Mouse (Mus musculus): Measurements from ENCODE around the gene Slc27a5. TPM values are rescaled to one million over a fixed set of nuclear protein-coding genes. Genes with fewer than 3 reads are reported as not detected.

Slc27a5 gene
- polyA plus RNA-seq, 1 experiment: 0.69 TPM

DNA sequence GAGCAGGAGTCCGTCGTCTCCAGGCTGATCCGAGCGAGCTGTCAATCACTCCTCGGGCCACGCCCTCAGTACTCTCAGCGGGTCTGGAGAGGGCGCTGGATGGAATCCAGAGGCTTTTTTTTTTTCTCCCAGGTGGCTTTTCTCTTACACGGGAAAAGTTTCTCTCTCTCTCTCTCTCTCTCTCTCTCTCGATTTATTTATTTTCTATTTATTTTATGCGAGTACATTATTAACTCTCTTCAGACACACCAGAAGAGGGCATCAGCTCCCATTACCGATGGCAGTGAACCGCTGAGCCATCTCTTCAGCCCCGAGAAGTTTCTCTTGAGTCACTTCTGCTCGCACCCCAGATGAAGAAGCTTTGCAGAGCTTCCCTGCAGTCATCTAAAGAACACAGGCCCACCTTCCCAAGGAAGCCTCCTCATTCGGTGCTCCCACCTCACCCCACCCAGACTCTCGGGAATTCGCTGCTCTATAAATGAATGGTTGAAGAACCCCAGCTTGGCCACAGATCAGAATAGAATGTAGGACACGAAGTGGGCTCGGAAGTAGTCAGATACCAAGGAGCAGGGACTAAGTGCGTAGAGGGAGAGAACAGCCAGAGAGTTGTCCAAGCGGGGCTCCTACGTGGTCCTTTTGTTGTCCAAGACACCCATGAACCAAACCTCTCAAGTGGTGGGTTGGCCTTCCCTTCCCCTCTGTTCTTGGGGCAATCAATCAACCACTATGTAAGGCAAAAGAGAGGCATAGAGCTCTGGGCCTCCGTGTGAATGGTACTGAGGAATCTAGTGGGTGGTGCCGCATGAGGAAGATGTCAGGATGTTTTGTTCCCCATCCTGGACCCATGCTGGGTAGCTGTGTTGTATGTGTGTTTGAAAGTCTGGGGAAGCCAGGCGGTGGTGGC, 12.3 kb upstream of the Slc27a5 start, which contains the start of gene Zbtb45:
Zbtb45 (minus strand) TSS at position 30 of the 904 bp plus-strand sequence.
- Histone ChIP-seq H3K27ac (ENCODE audit: insufficient read depth, low read length) (peak within 1 kb of the TSS; percentile 93), H3K4me1 (ENCODE audit: control insufficient read depth, insufficient read depth, low read length) (no peaks in the 10 kb centered on the region), H3K4me3 (ENCODE audit: insufficient read depth, low read length) (peak within 1 kb of the TSS; percentile 81)
- no peak for TF ChIP-seq CTCF (IDR thresholded peaks at IDR 0.05; ENCODE audit: extremely low read depth, insufficient read depth, low read length)
- TF ChIP-seq POLR2A (IDR thresholded peaks at IDR 0.05; ENCODE audit: extremely low read depth, insufficient read depth, low read length): no peak

DNA sequence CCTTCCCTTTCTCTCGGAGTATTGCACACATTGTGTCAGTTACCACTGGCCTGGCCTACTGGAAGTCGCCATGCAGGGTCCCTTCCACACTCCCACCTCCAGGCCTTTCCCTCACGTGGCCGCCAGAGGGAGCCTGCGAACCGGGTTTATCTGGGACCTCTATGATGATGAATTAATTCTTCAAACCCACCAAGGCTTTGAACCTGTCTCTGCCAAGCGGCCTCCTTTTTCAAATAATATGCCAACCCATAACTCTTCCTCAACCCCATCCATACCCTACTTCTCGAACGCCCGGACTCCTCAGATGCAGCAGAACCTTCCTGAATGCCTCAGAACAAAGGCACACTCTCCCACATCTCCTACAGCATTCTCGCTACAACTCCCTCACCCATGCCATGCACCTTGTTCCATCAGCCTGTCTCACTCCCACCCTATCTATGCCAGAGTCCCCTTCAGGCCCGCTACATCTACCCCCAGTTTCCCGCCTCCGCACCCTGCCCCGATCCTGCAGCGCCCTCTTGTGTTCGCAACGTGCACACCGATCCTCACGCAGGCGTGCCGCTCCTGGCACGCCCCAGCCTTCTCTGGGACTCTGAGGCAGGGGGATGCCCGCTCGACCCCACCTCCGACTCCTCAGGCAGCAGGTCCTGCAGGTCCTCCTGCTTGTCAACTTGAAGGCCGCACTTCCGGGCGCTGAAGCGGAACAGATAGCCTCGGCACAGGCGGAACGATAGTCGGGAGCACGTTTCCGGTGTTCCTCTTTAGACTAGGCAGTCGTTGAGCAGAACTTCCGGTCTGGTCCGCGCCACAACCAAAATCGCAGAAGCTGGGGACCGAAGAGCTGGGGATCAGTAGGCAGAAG, 11.4 kb upstream of the Slc27a5 start:
- Histone ChIP-seq H3K4me3 (ENCODE audit: insufficient read depth, low read length) (peak overlapping the region; percentile 81), H3K4me1 (ENCODE audit: control insufficient read depth, insufficient read depth, low read length) (no peaks in the 10 kb centered on the region), H3K27ac (ENCODE audit: insufficient read depth, low read length) (peak overlapping the region; percentile 93)
- TF ChIP-seq POLR2A (IDR thresholded peaks at IDR 0.05; ENCODE audit: extremely low read depth, insufficient read depth, low read length) (peak; percentile 79), CTCF (IDR thresholded peaks at IDR 0.05; ENCODE audit: extremely low read depth, insufficient read depth, low read length) (peak; percentile 59)

DNA sequence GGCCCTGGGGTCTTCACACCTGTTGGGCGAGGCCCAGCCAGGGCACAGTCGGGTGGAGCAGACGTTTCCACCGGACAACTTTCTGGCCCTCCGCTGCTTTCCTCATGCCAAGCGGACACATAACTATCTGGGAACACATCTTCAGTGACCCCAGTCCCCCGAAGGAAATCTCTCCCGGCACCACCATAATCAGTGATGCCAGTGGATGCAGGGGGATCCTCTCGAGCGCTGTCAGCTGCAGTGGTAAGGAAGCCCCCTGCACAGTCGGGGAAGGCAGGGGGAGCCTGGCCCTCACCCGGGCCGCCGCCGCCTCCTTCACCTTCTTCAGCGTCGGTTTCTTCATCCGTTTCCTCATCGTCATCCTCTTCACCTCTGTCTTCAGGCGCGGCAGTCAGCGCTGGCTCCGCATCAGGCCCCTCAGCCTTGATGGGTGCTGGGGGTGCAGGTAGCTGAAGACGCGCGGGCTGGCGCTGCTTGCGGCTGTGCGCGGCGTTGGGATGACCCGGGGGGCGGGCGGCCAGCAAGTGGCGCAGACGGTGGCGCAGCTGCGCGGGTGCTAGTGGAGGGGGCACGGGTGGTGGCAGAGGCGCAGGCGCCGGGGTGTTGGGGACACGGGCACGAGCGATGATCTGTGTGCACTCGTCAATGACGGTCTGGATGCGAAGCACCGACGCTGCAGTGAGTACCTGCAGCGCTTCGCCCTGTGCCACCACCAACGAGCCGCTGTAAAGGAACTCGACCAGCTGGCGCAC, 9.5 kb upstream of the Slc27a5 start:
- no peak overlapping the region for H3K27ac ChIP-seq (ENCODE audit: insufficient read depth, low read length)
- H3K4me1 ChIP-seq (ENCODE audit: control insufficient read depth, insufficient read depth, low read length): no peaks in the 10 kb centered on the region
- TF ChIP-seq CTCF (IDR thresholded peaks at IDR 0.05; ENCODE audit: extremely low read depth, insufficient read depth, low read length) (no peak), POLR2A (IDR thresholded peaks at IDR 0.05; ENCODE audit: extremely low read depth, insufficient read depth, low read length) (no peak)
- no peak overlapping the region for H3K4me3 ChIP-seq (ENCODE audit: insufficient read depth, low read length)

- no peaks in the 10 kb centered on the region for H3K4me1 ChIP-seq (ENCODE audit: control insufficient read depth, insufficient read depth, low read length)
Observed at GRCm38 (mm10) chr7:13006531-13006930, 8.5 kb upstream of the Slc27a5 start.

GRCm38 (mm10) chr7:13006011-13006410, 8.0 kb upstream of the Slc27a5 start:
- Histone ChIP-seq H3K4me3 (ENCODE audit: insufficient read depth, low read length) (no peak overlapping the region), H3K27ac (ENCODE audit: insufficient read depth, low read length) (no peak overlapping the region), H3K4me1 (ENCODE audit: control insufficient read depth, insufficient read depth, low read length) (no peaks in the 10 kb centered on the region)
- TF ChIP-seq CTCF (IDR thresholded peaks at IDR 0.05; ENCODE audit: extremely low read depth, insufficient read depth, low read length) (no peak), POLR2A (IDR thresholded peaks at IDR 0.05; ENCODE audit: extremely low read depth, insufficient read depth, low read length) (no peak)

More at GRCm38 (mm10) chr7:13006531-13006930, 8.5 kb upstream of the Slc27a5 start:
- no peak overlapping the region for H3K27ac ChIP-seq (ENCODE audit: insufficient read depth, low read length)
- no peak overlapping the region for H3K4me3 ChIP-seq (ENCODE audit: insufficient read depth, low read length)
- no peak for TF ChIP-seq POLR2A (IDR thresholded peaks at IDR 0.05; ENCODE audit: extremely low read depth, insufficient read depth, low read length)

- no peaks in the 10 kb centered on the region for H3K4me1 ChIP-seq (ENCODE audit: control insufficient read depth, insufficient read depth, low read length)
- TF ChIP-seq POLR2A (IDR thresholded peaks at IDR 0.05; ENCODE audit: extremely low read depth, insufficient read depth, low read length) (no peak), CTCF (IDR thresholded peaks at IDR 0.05; ENCODE audit: extremely low read depth, insufficient read depth, low read length) (no peak)
Observed at GRCm38 (mm10) chr7:13003380-13003779, 5.4 kb upstream of the Slc27a5 start.

GRCm38 (mm10) chr7:13001584-13001983, 3.6 kb upstream of the Slc27a5 start:
- Histone ChIP-seq H3K4me3 (ENCODE audit: insufficient read depth, low read length) (no peak overlapping the region), H3K27ac (ENCODE audit: insufficient read depth, low read length) (no peak overlapping the region), H3K4me1 (ENCODE audit: control insufficient read depth, insufficient read depth, low read length) (no peaks in the 10 kb centered on the region)
- no peak for TF ChIP-seq CTCF (IDR thresholded peaks at IDR 0.05; ENCODE audit: extremely low read depth, insufficient read depth, low read length)
- TF ChIP-seq POLR2A (IDR thresholded peaks at IDR 0.05; ENCODE audit: extremely low read depth, insufficient read depth, low read length): no peak

More at GRCm38 (mm10) chr7:13003380-13003779, 5.4 kb upstream of the Slc27a5 start:
- Histone ChIP-seq H3K4me3 (ENCODE audit: insufficient read depth, low read length) (no peak overlapping the region), H3K27ac (ENCODE audit: insufficient read depth, low read length) (no peak overlapping the region)

GRCm38 (mm10) chr7:12998851-12999250, 859 bp upstream of the Slc27a5 start, which contains the start of gene Trim28:
Gene Trim28, plus strand, starts transcription at chr7:12999114.
- Histone ChIP-seq H3K4me3 (ENCODE audit: insufficient read depth, low read length) (no peak within 1 kb of the TSS), H3K4me1 (ENCODE audit: control insufficient read depth, insufficient read depth, low read length) (no peaks in the 10 kb centered on the region), H3K27ac (ENCODE audit: insufficient read depth, low read length) (no peak within 1 kb of the TSS)
- TF ChIP-seq CTCF (IDR thresholded peaks at IDR 0.05; ENCODE audit: extremely low read depth, insufficient read depth, low read length) (no peak), POLR2A (IDR thresholded peaks at IDR 0.05; ENCODE audit: extremely low read depth, insufficient read depth, low read length) (no peak)

DNA sequence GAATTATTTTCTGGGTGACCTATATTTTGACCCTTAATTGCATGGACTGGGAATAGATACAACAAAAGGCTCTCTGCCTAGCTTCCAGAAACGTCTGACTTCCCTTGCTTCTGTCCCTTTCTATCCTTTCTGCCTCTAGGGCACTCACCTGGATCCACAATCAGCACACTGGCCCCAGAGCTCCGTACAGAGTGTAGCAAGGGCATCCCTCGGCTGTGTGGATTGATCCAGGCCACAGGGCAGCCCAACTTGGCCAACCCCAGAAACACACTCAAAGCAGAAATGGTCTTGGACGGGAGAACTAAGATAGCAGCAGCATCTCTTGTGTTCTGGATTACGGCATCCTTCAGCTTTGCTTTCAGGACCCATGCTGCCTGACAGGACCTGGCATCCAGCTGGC, 762 bp downstream of the Slc27a5 start:
- TF ChIP-seq CTCF (IDR thresholded peaks at IDR 0.05; ENCODE audit: extremely low read depth, insufficient read depth, low read length) (no peak), POLR2A (IDR thresholded peaks at IDR 0.05; ENCODE audit: extremely low read depth, insufficient read depth, low read length) (no peak)
- H3K4me1 ChIP-seq (ENCODE audit: control insufficient read depth, insufficient read depth, low read length): no peaks in the 10 kb centered on the region
- no peak overlapping the region for H3K27ac ChIP-seq (ENCODE audit: insufficient read depth, low read length)
- no peak overlapping the region for H3K4me3 ChIP-seq (ENCODE audit: insufficient read depth, low read length)

All from cortical plate, adult 2 months (tissue).